Mouse (Mus musculus): ENCODE data around the gene Ctsd.
"Not testable (repeated sequence)": the region's sequence is repeated elsewhere in the genome, so short reads cannot be mapped to it uniquely, and the experiment has no call there.

Gene Ctsd

DNA sequence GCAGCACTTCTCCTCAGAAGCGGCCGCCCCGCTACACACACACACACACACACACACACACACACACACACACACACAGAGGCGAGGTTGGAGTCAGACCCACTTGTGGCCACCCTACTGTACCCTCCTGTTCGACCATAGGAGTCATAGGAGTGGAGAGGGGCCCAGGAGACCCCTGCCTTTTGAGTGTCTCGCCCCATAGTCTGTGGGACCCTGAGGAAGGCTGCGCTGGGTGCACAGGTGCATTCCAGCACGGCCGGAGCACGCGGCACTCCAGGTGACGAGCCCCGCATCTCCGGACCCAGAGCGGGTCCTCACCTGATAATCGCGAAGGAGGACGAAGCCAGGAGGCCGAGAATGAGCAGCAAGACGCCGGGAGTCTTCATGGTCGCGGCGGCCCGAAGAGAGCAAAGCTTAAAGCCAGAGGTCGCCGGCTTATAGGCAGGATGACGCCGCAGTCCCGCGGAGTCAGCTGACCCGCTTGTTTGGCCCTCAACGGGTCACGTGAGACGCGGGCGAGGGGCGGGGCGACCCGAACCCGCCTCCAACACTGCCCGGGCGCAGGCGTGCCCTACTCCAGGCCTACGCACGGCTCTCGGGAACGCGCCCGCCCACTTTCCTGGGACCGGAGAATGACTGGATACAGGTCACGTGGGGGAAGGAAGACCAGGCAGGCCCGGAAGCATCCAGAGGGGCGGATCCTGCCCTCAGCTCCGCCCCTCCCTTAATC is at the start of gene Ctsd:
Gene Ctsd, minus strand, starts transcription at position 620 of the 730 bp plus-strand sequence.
- CTCF ChIA-PET, result no interaction called here

DNA sequence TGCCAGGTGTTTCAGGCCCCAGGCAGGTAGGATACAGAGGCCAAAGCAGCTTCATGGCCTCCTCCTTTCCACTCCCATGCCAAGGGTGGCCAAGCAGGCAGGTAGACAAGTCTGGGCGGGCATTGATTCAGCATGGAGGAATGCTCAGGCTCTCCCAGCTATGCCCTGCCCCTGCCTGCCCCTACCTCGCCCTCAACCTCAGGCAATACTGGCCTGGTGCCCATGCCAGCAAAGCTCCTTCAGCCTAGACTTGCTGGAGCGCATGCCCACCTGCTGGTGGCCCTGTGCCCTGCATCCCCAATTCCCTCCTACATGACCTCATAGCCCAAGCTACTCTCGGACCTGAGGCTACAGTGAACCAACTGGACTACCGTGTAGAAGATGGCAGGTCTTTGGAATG is 49.5 kb upstream of the Ctsd start:
- CTCF ChIA-PET, result interaction anchor here (0.6 to 1.4 kb wide), 3 partner anchors 40 to 1549 kb away, joined by 4 to 10 read pairs (median 4); no protein-coding TSS in a partner anchor

DNA sequence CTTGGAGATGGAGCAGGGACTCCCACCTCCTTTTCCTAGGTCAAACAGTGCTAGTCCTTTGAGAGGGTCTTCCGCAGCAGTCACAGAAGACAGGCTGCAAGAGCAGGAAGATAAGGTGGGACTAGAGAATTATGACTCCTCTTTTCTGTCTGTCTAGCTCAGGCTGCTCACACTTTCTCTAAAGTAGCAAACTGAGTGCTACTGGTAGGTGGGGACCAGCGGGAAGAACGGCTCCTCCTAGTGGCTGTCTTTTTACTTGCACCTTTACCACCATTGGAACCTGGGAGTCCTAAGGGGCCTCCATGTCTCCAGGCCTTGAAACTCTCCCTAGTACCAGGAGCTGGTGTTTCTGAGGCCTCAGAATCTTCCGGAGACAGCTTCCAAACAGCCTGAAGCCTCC is 47.7 kb upstream of the Ctsd start:
- CTCF ChIA-PET, result interaction anchor here (1.1 to 1.3 kb wide), 3 partner anchors 12 to 105 kb away, joined by 3 to 6 read pairs (median 4); no protein-coding TSS in a partner anchor

DNA sequence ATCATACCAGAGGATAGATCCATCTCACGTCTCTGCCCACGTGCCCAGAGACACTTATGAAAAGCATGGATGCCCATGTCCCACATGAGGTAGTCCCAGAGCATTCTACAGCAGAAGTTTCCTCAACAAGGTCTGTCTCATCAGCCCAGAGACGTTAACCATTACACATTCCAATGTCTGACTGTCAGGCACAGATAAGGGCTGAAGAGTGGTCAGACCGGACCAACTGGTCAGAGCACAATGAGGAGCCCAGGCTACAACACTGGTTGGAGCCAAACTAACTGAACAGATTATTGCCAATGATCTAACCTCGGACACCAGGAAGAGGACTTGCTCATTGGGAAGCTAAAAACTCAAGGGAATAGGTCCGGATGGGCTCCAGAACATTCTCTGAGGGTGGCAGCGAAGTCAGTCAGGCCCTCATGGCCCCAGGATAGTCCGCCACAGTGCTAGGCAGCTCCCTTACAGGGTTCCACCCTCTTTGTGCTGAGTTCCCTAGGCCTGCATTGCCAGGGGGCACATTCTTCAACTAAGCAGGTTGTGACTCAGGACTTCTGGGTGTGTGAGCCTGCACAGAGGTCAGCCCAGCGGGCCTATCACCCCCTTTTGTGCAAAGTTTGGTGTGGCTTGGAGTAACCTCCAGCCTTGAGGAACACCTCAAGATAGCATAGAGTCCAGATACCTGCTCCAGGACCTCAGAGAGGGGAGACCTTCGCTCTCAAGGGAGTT is 46.5 kb upstream of the Ctsd start, which contains the start of gene Syt8:
Gene Syt8, plus strand, starts transcription at position 714 of the 729 bp plus-strand sequence.
- CTCF ChIA-PET, result no interaction called here

DNA sequence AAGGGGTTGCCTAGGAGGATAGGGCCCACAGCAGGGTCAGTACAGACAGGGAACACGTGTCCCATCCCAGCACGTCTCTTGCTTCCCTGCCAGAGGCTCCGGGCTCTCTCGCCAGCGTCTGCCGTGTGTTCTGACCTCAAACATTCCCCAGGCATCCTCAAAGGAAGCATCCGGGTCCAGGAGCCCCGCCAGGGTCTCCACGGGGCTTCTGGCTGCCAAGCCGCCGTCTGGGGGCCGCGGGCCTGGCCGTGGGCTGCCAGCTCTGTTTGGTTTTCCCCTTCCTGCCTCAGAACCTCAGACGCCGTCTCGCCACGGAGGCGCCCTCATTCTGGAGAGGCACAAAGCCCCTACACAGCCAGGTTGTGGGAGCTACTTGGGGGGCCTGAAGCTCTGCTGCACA is 45.8 kb upstream of the Ctsd start:
- CTCF ChIA-PET, result no interaction called here

DNA sequence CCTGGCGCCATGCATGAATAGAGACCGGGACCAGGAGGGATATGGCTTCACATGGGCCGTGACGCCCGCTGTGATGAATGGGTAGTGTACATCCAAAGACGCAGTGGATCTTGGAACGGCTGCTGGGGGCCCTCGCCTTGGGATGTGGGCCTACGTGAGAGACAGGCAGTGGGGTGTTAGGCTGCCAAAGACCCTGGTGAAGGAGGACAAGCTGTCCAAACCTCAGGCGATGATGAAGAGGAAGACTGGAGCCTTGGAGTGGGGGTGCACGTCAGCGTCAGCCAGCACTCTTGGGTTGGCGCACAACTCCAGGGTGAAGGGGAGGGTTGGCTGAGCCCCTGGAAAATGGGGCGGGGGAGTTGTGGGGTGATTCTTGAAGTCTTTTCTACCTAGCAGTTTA is 43.3 kb upstream of the Ctsd start:
- CTCF ChIA-PET, result interaction anchor here (0.5 kb wide), 1 partner anchor 292 kb away, joined by 3 read pairs; no protein-coding TSS in a partner anchor

DNA sequence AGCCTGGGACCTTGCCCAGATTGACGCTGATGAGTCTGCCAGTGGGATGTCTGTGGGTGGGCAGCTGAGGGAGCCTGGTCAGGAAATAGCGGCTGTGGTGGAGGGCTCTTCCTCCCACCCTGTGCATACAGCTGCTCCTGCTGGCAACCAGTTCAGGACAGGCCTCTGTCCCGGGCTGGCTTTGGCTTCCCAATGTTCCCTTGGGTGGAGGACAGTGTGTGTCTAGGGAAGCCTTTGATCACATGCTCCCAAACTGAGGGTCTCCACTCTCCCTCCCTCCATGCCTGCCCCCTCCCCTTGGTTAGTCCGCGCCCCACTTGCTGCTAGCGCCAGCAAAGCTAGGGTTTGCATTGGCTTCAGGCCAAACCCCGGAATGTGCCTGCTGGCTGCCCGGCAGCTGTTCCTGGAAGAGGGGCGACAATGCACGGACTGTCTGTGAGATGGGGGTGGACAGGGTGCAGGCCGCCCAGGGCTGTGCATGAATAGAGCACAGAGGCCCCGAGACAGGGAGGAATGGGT is 42.4 kb upstream of the Ctsd start:
- CTCF ChIA-PET, result interaction anchor here (1.5 kb wide), 1 partner anchor 96 kb away, joined by 4 read pairs; no protein-coding TSS in a partner anchor

DNA sequence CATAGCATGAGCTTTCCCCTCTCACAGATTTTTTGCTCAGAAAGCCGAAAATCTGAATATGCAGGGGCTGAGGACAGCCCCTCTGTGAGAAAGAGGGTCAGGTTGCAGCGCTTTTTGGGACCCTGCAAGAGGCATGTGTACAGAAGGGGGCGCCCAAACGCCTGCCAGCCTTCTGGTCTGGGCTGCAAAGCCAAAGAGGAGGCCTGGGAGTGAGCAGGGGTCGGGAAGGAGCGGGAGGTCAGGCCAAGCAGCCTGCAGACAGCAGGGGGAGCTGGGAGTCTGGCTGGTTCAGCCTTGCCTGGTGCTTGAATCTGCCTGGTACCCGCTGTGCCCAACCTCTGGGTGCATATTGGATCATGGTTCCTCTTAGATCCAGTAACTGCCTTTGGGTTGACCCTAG is 40.4 kb upstream of the Ctsd start:
- CTCF ChIA-PET, result no interaction called here

DNA sequence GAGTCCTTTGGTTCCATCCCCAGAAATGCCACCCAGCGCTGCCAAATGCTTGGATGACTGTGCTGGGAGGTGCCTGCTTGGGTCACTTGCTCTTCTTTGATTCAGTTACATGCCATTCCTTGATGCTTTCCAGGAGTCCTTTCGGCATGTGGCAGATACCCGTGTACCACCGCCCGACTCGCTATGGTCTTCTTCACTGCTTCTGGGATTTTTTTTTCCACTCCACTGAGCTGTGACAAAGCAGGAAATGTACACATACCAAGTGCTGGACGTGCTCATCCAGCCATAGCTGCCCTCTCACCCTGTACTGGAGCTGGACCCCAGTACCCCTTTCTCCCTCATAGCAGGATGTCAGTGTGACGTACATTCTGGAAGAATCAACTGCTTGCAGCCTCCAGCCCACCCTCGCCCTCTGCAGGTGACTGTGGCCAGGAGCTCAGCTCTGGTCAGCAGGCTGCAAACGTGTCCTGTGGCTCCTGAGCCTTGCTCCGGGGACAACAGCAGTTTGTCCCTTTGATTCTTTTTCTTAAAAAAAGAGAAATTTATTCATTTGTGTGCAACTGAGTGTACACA is 37.9 kb upstream of the Ctsd start:
- CTCF ChIA-PET, result no interaction called here

DNA sequence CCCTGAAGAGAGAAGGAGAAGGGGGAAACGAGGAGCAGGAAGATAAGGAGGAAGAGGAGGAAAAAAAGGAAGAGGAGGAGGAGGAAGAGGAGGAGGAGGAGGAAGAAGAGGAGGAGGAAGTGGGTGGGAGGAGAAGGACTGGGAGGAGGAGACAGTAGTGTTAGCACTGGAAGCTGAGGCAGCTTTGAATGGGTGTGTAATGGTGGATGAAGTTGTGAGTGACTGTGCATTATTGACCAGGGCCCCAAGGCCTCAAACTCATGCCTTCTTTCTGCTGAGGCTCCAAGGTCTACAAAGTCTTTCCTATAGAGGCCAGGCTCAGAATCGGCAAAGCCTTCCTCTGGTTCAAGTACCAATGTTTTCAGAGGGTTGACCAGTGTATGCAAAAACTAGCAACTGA is 34.0 kb upstream of the Ctsd start:
- CTCF ChIA-PET, result interaction anchor here (0.8 kb wide), 1 partner anchor 14 kb away, joined by 4 read pairs; no protein-coding TSS in a partner anchor

DNA sequence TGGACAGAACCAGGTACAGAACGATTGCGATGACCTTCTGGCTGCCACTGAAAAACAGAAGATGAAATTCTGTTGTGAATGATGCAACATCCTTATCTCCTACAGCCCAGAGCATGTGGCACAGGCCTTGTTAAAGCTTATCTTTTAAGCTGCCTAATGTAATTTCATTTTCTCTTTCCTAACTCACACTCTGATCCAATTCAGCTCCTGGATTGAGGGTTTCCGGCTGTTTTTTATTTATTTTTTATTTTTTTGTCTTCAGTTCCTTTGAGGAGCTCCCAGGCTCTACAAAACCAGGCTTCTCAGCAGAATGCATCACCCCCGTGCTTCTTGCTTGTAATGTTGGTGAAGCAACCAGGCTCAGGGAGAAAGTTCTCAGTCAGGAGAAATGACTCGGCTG is 32.0 kb upstream of the Ctsd start:
- CTCF ChIA-PET, result no interaction called here

DNA sequence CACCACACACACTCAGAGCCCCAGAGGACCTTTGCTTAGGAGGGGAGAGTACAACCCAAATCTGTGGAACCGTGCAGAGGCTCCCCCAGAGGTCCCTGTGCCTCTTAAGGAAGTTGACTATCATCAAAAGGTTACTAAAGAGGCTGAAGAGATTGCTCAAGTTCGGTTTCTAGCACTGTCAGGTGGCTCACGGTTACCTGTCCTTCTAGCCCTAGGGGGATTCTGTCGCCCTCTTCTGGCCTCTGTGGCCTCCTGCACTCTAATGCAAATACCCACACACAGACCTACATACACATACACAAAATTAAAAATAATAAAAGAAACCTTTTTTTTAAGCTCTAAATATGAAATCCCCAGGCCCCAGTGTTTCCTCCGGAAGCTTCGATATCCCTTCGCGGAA is 30.8 kb upstream of the Ctsd start:
- CTCF ChIA-PET, result no interaction called here

DNA sequence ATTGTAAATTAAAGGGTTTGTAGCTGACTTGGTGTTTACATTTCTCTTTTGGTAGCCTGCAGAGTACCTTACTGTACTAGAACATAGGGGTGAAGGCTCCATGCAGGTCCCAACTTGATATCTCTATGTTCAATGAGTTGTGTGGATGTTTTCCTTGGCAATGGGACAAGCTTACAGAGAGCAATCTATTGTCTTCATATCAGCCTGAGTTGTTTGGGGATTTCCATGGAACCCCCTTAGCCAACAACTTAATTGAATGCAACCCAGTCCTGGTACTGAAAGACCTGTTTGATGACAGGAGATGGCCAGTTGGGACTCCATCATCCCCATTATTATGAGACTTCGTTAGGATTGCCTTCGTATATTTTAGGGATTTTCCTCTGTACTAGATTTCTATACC is 30.2 kb upstream of the Ctsd start:
- CTCF ChIA-PET, result no interaction called here

DNA sequence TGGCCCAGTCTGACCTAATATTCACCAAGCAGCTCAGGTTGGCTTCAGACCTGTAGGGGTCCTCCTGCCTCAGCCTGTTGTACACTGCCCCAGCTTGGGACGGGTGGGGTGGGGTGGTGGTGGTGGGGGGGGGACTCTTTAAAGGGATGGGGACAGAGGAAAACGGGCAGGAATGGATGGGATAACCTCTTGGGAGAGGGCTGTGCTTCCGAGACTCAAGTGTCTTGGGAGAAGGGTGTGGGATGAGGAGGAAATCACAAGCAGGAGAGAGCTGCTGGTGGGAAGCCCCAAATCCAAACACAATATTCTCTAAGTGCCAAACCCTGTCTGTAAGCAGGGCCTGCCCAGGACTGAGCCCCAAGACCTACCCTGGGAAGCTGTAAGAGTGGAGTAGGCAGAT is 28.4 kb upstream of the Ctsd start:
- CTCF ChIA-PET, result interaction anchor here (0.5 kb wide), 1 partner anchor 63 kb away, joined by 6 read pairs; no protein-coding TSS in a partner anchor

DNA sequence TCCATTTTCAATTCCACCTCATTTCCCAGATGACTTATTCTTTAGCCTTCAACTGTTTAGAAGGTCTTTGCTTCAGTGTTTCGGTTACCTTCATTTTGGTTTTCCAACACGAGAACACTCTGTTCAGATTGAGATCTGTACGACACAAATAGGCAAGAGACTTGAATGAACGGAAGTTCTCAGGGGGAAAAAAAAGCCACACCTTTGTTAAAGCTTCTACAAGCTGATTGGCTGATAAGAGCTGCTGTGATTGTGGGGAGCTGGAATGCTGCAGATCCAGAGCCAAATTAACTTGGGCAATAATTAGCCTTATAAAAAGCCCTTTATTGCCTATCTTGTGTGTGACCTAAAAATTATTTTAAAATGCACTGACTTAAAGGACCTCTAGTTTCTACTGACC is 27.5 kb upstream of the Ctsd start:
- CTCF ChIA-PET, result no interaction called here

DNA sequence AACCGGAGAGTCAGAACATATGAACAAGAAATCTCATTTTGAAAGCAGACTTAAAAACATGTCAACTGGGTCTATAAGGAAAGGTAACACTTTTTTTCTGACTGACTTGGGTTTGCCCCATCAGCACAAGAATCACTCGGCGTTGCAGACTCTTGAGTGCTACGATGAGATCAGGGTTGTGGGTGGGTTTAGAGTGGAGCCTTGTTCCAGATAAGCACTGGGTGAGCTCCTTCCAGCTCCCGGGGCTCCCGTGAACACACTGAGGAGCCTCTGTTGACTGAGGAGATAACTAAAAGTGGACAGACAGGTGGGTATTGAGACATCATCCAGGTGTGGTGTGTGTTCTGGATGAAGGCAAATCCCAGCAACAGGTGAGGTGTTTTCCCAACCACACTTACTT is 25.4 kb upstream of the Ctsd start:
- CTCF ChIA-PET, result no interaction called here

DNA sequence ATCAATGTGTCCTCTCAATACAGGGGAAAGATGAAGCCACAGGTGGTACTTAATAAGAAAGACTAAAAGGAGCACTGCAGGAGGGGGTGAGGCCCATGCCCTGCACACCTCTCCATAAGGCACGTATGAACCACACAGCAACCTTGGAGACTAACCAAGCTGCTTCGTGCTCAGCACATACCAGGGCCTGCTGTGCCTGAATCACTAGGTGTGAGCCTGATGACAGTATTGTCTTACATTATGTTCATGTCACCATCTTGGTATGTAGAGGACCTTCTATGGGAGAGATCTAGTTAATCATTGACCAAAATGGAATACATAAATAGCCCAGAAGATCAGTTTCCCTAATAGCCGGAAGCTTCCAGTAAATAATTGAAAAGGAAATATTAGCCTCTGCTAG is 21.8 kb upstream of the Ctsd start:
- CTCF ChIA-PET, result interaction anchor here (1.8 kb wide), 1 partner anchor 75 kb away, joined by 5 read pairs; no protein-coding TSS in a partner anchor

DNA sequence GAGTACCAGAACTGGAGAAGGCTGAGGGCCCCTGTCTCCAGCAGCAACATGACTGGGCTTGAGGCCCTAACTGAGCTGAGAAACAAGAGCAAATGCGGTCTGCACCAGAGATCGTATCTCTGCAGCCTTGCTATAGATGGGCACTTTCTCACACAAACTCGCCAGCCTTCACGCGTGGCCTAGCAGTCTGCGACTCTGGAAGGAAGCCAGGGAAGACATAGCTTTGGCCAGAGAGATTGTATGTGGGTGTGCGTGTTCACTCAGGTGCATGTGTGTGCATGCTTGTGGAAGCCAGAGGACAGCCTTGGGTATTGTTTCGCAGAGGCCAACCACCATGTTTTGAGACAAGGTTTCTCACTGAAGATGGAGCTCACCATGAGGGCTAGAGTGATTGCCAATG is 20.8 kb upstream of the Ctsd start:
- CTCF ChIA-PET, result interaction anchor here (0.7 to 1.8 kb wide), 2 partner anchors 74 to 75 kb away, joined by 5 to 6 read pairs; no protein-coding TSS in a partner anchor

DNA sequence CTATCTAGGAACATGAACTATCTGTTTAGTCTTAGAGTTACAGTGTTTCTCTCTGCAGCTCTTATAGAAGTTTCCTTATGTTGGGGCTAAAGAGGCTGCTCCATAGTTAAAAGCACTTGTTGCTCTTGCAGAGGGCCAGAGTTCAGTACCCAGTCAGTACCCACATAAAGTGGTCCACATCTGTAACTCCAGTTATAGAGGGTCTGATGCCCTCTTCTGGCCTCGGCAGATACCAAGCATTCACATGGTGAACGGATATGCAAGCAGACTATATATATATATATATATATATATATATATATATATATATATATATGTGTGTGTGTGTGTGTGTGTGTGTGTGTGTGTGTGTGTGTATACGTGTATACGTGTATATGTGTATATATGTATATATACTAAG is 20.1 kb upstream of the Ctsd start:
- CTCF ChIA-PET, result interaction anchor here (0.7 to 1.0 kb wide), 3 partner anchors 13 to 99 kb away, joined by 4 to 6 read pairs (median 6); no protein-coding TSS in a partner anchor

DNA sequence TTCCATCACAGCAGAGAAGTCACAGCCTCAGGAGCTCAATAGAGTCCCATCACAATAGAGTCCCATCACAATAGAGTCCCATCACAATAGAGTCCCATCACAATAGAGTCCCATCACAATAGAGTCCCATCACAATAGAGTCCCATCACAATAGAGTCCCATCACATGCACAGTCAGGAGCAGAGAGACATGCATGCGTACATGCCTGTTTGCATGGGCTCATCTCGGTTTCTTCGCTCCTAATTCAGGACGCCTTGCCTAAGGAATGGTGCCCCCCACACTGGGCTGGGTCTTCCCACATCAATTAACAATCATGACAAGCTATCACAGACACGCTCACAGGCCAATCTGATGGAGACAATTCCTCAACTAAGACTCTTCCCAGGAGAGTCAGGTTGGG is 17.3 kb upstream of the Ctsd start:
- CTCF ChIA-PET, result not testable (repeated sequence)

DNA sequence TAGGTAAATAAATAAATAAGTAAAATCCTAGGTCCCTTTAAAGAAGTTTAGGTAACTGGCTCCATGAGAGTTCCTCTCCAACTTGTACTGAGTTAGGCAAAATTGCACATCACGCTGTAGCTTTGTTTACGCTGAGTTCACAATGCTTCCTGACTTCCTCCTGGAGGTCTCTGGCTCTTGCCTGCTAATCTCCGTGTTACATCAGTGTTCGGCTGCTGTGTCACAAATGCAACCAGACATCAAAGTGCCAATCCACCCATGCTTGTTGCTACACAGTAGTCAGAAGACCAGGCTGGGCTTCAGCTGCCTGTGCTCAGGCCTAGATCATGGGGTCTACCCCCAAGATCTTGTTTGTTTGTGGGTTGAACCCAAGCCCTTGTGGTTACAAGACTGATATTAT is 15.8 kb upstream of the Ctsd start:
- CTCF ChIA-PET, result no interaction called here

DNA sequence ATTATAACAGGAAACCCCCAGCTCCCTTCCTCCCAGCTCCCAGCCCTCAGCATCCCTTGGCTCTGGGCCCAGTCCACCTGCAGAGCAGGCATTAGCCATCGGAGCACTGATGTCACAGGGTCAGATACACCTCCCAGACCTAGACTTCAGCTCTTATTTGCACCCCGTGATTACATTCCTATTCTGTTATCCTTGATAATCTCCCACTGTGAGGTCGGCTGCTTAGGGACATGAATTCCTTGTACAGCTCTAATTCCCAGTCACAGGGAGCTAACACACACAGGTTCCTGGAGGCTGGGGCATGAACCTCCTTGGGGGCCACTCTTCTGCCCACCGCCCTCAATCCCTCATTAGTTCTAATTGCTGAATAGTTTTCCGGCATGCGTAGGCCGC is 12.9 kb upstream of the Ctsd start:
- CTCF ChIA-PET, result no interaction called here

Data from spleen, embryonic (tissue).